Comparison of ENCODE assay signal across 12 mouse cellular contexts in genomic region chr6:54046884-54047747, GRCm38 (mm10). TPM values are rescaled to one million over a fixed set of nuclear protein-coding genes. Genes with fewer than 3 reads are reported as not detected.
DNase-seq lines count a peak whose midpoint lies in the region; ATAC-seq and TF ChIP-seq lines count a peak whose summit lies in the region.
"Had no signal": no experiment of that assay in that cellular context is flagged by ENCODE, and none has a peak within 500 bp of the region (broad histone marks: within the 10 kb centered on the region; RNA-seq: fewer than 3 reads in every experiment).

No protein-coding gene starts in this region.

- H3K4me1 ChIP-seq in hindbrain, embryonic 15.5 days (replicated peaks) = peaks cover 13% of the 10 kb centered on the region
- no peaks in the 10 kb centered on the region for H3K4me1 ChIP-seq in hindbrain, postnatal 0 days (ENCODE audit: insufficient read depth, low read length)
- H3K4me1 ChIP-seq in kidney, postnatal 0 days (replicated peaks; ENCODE audit: insufficient read depth, low read length) = 0 out of 2 replicates have a peak, but pooled peaks cover 4% of the 10 kb centered on the region
- no peaks in the 10 kb centered on the region for H3K4me1 ChIP-seq in stomach, embryonic 15.5 days
- no peaks in the 10 kb centered on the region for H3K4me1 ChIP-seq in heart, adult 2 months (ENCODE audit: control insufficient read depth, insufficient read depth, low read length)

- intact Hi-C loops in heart, adult 2 months (cut with DNase I) = no loop called here
- intact Hi-C loops in left cerebral cortex, adult 2 months (cut with DNase I) = no loop called here

- no peaks in the 10 kb centered on the region for H3K27me3 ChIP-seq in hindbrain, embryonic 15.5 days
- no peaks in the 10 kb centered on the region for H3K27me3 ChIP-seq in hindbrain, postnatal 0 days (ENCODE audit: insufficient read depth, low read length)
- H3K27me3 ChIP-seq in kidney, postnatal 0 days (ENCODE audit: insufficient read depth, low read length) = no peaks in the 10 kb centered on the region; the same call in 1 of the 2 replicates
- H3K27me3 ChIP-seq in stomach, embryonic 15.5 days (replicated peaks) = no peaks in the 10 kb centered on the region
- no peaks in the 10 kb centered on the region for H3K27me3 ChIP-seq in heart, adult 2 months (ENCODE audit: control insufficient read depth, insufficient read depth, low read length)

- no peak overlapping the region for H3K9ac ChIP-seq in hindbrain, embryonic 15.5 days
- no peak overlapping the region for H3K9ac ChIP-seq in hindbrain, postnatal 0 days (replicated peaks; ENCODE audit: low read length)
- no peak overlapping the region for H3K9ac ChIP-seq in kidney, postnatal 0 days (ENCODE audit: low read depth, low read length)
- no peak overlapping the region for H3K9ac ChIP-seq in stomach, embryonic 15.5 days
- no peak overlapping the region for H3K9ac ChIP-seq in heart, adult 2 months (ENCODE audit: low read depth, low read length)
- H3K9ac ChIP-seq: forebrain, embryonic 12.5 days had no signal

- no peaks in the 10 kb centered on the region for H3K36me3 ChIP-seq in hindbrain, embryonic 15.5 days
- no peaks in the 10 kb centered on the region for H3K36me3 ChIP-seq in hindbrain, postnatal 0 days (ENCODE audit: insufficient read depth, low read length)
- no peaks in the 10 kb centered on the region for H3K36me3 ChIP-seq in kidney, postnatal 0 days (ENCODE audit: insufficient read depth, low read length)
- no peaks in the 10 kb centered on the region for H3K36me3 ChIP-seq in stomach, embryonic 15.5 days
- no peaks in the 10 kb centered on the region for H3K36me3 ChIP-seq in heart, adult 2 months (ENCODE audit: control insufficient read depth, insufficient read depth, low read length)
- H3K36me3 ChIP-seq: forebrain, embryonic 12.5 days had no signal

- no peaks in the 10 kb centered on the region for H3K9me3 ChIP-seq in hindbrain, embryonic 15.5 days
- H3K9me3 ChIP-seq in hindbrain, postnatal 0 days (ENCODE audit: low read length) = no peaks in the 10 kb centered on the region
- no peaks in the 10 kb centered on the region for H3K9me3 ChIP-seq in kidney, postnatal 0 days (replicated peaks; ENCODE audit: low read length)
- H3K9me3 ChIP-seq in stomach, embryonic 15.5 days = no peaks in the 10 kb centered on the region
- H3K9me3 ChIP-seq: forebrain, embryonic 12.5 days had no signal

- peak; percentile 55 for DNase-seq in adrenal gland, adult 2 months
- no peak for DNase-seq in adrenal gland, adult 18-20 months (ENCODE audit: low spot score in 2 of 2)
- no peak for DNase-seq in hindbrain, postnatal 0 days (ENCODE audit: low spot score)
- no peak for DNase-seq in kidney, postnatal 0 days (ENCODE audit: low spot score)
- no peak for DNase-seq in heart, adult 2 months
- DNase-seq in left cerebral cortex, adult 2 months (ENCODE audit: extremely low spot score in 1 of 2, low spot score in 2 of 2) = no peak
- DNase-seq: gastrocnemius, adult 2 months; layer of hippocampus, postnatal 36 days had no signal

- H3K27ac ChIP-seq in hindbrain, embryonic 15.5 days (replicated peaks) = no peak overlapping the region
- H3K27ac ChIP-seq in hindbrain, postnatal 0 days = no peak overlapping the region
- no peak overlapping the region for H3K27ac ChIP-seq in kidney, postnatal 0 days
- H3K27ac ChIP-seq in stomach, embryonic 15.5 days = no peak overlapping the region
- no peak overlapping the region for H3K27ac ChIP-seq in heart, adult 2 months
- no peak overlapping the region for H3K27ac ChIP-seq in left cerebral cortex, adult 2 months
- H3K27ac ChIP-seq: forebrain, embryonic 12.5 days; gastrocnemius, adult 2 months had no signal

- no peak overlapping the region for H3K4me2 ChIP-seq in hindbrain, embryonic 15.5 days
- H3K4me2 ChIP-seq in hindbrain, postnatal 0 days (ENCODE audit: low read depth, low read length) = no peak overlapping the region
- no peak overlapping the region for H3K4me2 ChIP-seq in kidney, postnatal 0 days (ENCODE audit: low read length)
- H3K4me2 ChIP-seq in stomach, embryonic 15.5 days = no peak overlapping the region
- H3K4me2 ChIP-seq: forebrain, embryonic 12.5 days had no signal

- TF ChIP-seq EP300 in heart, adult 2 months (IDR thresholded peaks at IDR 0.05; ENCODE audit: insufficient read depth, low read depth, low read length) = no peak

- H3K4me3 ChIP-seq in hindbrain, embryonic 15.5 days = no peak overlapping the region
- H3K4me3 ChIP-seq in hindbrain, postnatal 0 days (ENCODE audit: low read length) = no peak overlapping the region
- no peak overlapping the region for H3K4me3 ChIP-seq in kidney, postnatal 0 days (replicated peaks; ENCODE audit: low read depth, low read length)
- H3K4me3 ChIP-seq in stomach, embryonic 15.5 days (replicated peaks) = no peak overlapping the region
- no peak overlapping the region for H3K4me3 ChIP-seq in heart, adult 2 months
- no peak overlapping the region for H3K4me3 ChIP-seq in left cerebral cortex, adult 2 months
- H3K4me3 ChIP-seq: forebrain, embryonic 12.5 days; gastrocnemius, adult 2 months had no signal

- no peak for TF ChIP-seq POLR2A in heart, adult 2 months (IDR thresholded peaks at IDR 0.05; ENCODE audit: insufficient read depth, low read depth, low read length)

- no peaks in the 10 kb centered on the region for H3K79me2 ChIP-seq in heart, adult 2 months (replicated peaks; ENCODE audit: control insufficient read depth, insufficient read depth, low read length)

- 65% methylated on average over 11 of the region's 11 CpGs for WGBS in hindbrain, embryonic 15.5 days
- WGBS in hindbrain, postnatal 0 days = 65% methylated on average over 11 of the region's 11 CpGs
- WGBS in kidney, postnatal 0 days = 73% methylated on average over 11 of the region's 11 CpGs
- 70% methylated on average over 11 of the region's 11 CpGs for whole genome bisulfite sequencing in stomach, embryonic 15.5 days
- 87% methylated on average over 11 of the region's 11 CpGs for WGBS in heart, adult 2 months

- ATAC-seq in hindbrain, embryonic 15.5 days (ENCODE audit: low FRiP score, low read depth) = peak; percentile 48; the same call in 1 of the 2 replicates
- ATAC-seq in hindbrain, postnatal 0 days = no peak
- 0 out of 2 replicates have a peak, but pooled peaks have one; percentile 40 for ATAC-seq in kidney, postnatal 0 days (replicated peaks; ENCODE audit: low FRiP score, low read depth)
- peak; percentile 53 for ATAC-seq in stomach, embryonic 15.5 days (ENCODE audit: insufficient read depth, low FRiP score, low read depth)
- ATAC-seq: hindbrain, embryonic 16.5 days had no signal

- no peak for TF ChIP-seq CTCF in hindbrain, postnatal 0 days (IDR thresholded peaks at IDR 0.05; ENCODE audit: low read depth)
- TF ChIP-seq CTCF in kidney, postnatal 0 days (IDR thresholded peaks at IDR 0.05; ENCODE audit: low read depth) = no peak
- TF ChIP-seq CTCF in heart, adult 2 months (IDR thresholded peaks at IDR 0.05) = no peak
- TF ChIP-seq CTCF in left cerebral cortex, adult 2 months (IDR thresholded peaks at IDR 0.05) = no peak

RNA-seq across cellular contexts. Expression of gene Chn2, which starts 7.8 kb away (rescaled TPM):
- 10 to 100 TPM in 1 of 2 experiments, 1 to 10 TPM in 1; 9.2 to 13.7 TPM for total RNA-seq in adrenal gland, adult 2 months (2021)
- polyA plus RNA-seq in adrenal gland, adult 2 months (2012; rRNA removed) = 11.5 and 29.3 TPM in 2 replicates
- total RNA-seq in adrenal gland, adult 18-20 months (2021) = 10 to 100 TPM in 1 of 2 experiments, 1 to 10 TPM in 1; 7.7 to 12.5 TPM
- 24.6 and 32.5 TPM in 2 replicates for polyA plus RNA-seq in hindbrain, embryonic 15.5 days (2015; fragmentation: Nextera tagmentation; extraction: Ambion mirVana)
- 35.4 and 43.8 TPM in 2 replicates for total RNA-seq in hindbrain, postnatal 0 days (2014; rRNA removed)
- 19.8 and 21.2 TPM in 2 replicates for polyA plus RNA-seq in hindbrain, postnatal 0 days (2015; fragmentation: Nextera tagmentation; extraction: Ambion mirVana)
- polyA plus RNA-seq in kidney, postnatal 0 days (2015; fragmentation: Nextera tagmentation; extraction: Ambion mirVana) = 16.3 and 16.8 TPM in 2 replicates
- 15.6 and 18.6 TPM in 2 replicates for polyA plus RNA-seq in stomach, embryonic 15.5 days (2015; fragmentation: Nextera tagmentation; extraction: Ambion mirVana)
- 1 to 10 TPM; 2.0 to 2.3 TPM for total RNA-seq in heart, adult 2 months (2021)
- polyA plus RNA-seq in heart, adult 2 months (2012; rRNA removed) = 2.3 and 3.4 TPM in 2 replicates
- total RNA-seq in left cerebral cortex, adult 2 months (2021) = 10 to 100 TPM; 38.9 to 42.0 TPM
